Mouse (Mus musculus) myocyte (in vitro differentiated cells): ENCODE measurements around the gene Keap1.

Experiments used
- CEBPB ChIP-seq: IDR thresholded peaks from 2 replicates; pipeline ENCODE4 v1.6.1; 2011; ENCODE audit warnings: mild to moderate bottlenecking, moderate library complexity; ENCODE audit not compliant: poor library complexity, insufficient read depth, severe bottlenecking
- E2F4 ChIP-seq: IDR thresholded peaks from one replicate; pipeline ENCODE4 v1.6.1; 2011; ENCODE audit warnings: mild to moderate bottlenecking, control low read depth, moderate library complexity; ENCODE audit not compliant: insufficient read depth
- MAX ChIP-seq: IDR thresholded peaks from one replicate; pipeline ENCODE4 v1.6.1; 2011; ENCODE audit warnings: low read depth, mild to moderate bottlenecking, control low read depth
- MYOD1 ChIP-seq, 3 experiments: IDR thresholded peaks; one replicate each; pipeline ENCODE4 v1.6.1; 2011; ENCODE audit warnings: control low read depth in 2 of 3, low read depth in 2 of 3, mild to moderate bottlenecking in 2 of 3, moderate library complexity in 1 of 3; ENCODE audit not compliant: insufficient read length in 2 of 3, control insufficient read depth in 1 of 3
- MYOG ChIP-seq, 3 experiments: IDR thresholded peaks; one replicate each; pipeline ENCODE4 v1.6.1; 2011; ENCODE audit warnings: control low read depth in 2 of 3, low read depth in 2 of 3, mild to moderate bottlenecking in 2 of 3; ENCODE audit not compliant: insufficient read length in 2 of 3, control insufficient read depth in 1 of 3, insufficient read depth in 1 of 3
- POLR2A ChIP-seq: IDR thresholded peaks from one replicate; pipeline ENCODE4 v1.6.1; 2011; ENCODE audit warnings: low read depth, mild to moderate bottlenecking, control low read depth, moderate library complexity; ENCODE audit not compliant: insufficient read length
- POLR2AphosphoS2 ChIP-seq: IDR thresholded peaks from one replicate; pipeline ENCODE4 v1.6.1; 2011; ENCODE audit warnings: low read depth, control low read depth; ENCODE audit not compliant: insufficient read length
- REST ChIP-seq: IDR thresholded peaks from one replicate; pipeline ENCODE4 v1.6.1; 2011; ENCODE audit warnings: mild to moderate bottlenecking, control low read depth, moderate library complexity; ENCODE audit not compliant: insufficient read depth, insufficient read length
- SRF ChIP-seq: IDR thresholded peaks from one replicate; pipeline ENCODE4 v1.6.1; 2011; ENCODE audit warnings: low read depth; ENCODE audit not compliant: control insufficient read depth, insufficient read length
- TCF12 ChIP-seq: IDR thresholded peaks from one replicate; pipeline ENCODE4 v1.6.1; 2011; ENCODE audit warnings: mild to moderate bottlenecking, control low read depth; ENCODE audit not compliant: poor library complexity, insufficient read depth, severe bottlenecking
- TCF3 ChIP-seq: IDR thresholded peaks from one replicate; pipeline ENCODE4 v1.6.1; 2011; ENCODE audit warnings: low read depth, control low read depth; ENCODE audit not compliant: insufficient read length
- USF1 ChIP-seq: IDR thresholded peaks from one replicate; pipeline ENCODE4 v1.6.1; 2011; ENCODE audit warnings: low read depth, mild to moderate bottlenecking, control low read depth, moderate library complexity

- TF ChIP-seq REST (no peak), TCF3 (no peak), POLR2AphosphoS2 (no peak), POLR2A (no peak), MYOD1 (IDR thresholded peaks at IDR 0.05; ENCODE audit: control insufficient read depth in 1 of 3, insufficient read length in 2 of 3, low read depth in 2 of 3) (no peak), E2F4 (no peak), TCF12 (no peak), MAX (no peak), CEBPB (no peak), USF1 (no peak), MYOG (IDR thresholded peaks at IDR 0.05; ENCODE audit: control insufficient read depth in 1 of 3, insufficient read depth in 1 of 3, insufficient read length in 2 of 3, low read depth in 2 of 3) (no peak), SRF (no peak)
Measured at GRCm38 (mm10) chr9:21224576-21225414, 14.4 kb downstream of the Keap1 start.
